Mouse (Mus musculus) midbrain, embryonic 12.5 days (tissue): Measurements from ENCODE around the gene Pik3cg. TPM values are rescaled to one million over a fixed set of nuclear protein-coding genes. Genes with fewer than 3 reads are reported as not detected.

ENCODE experiments used
- ATAC-seq: fragments of 200-750 bp; cut with Nextera tagmentation; 2 replicates; pipeline ENCODE4 v1.8.0; 2017; ENCODE audit warnings: low read depth, moderate TSS enrichment, moderate library complexity; ENCODE audit not compliant: low FRiP score
- H3K27ac ChIP-seq: fragments of 300-500 bp; sonication (generic); replicated peaks from 2 replicates; pipeline ENCODE4 v1.5.1; 2016; ENCODE audit warnings: mild to moderate bottlenecking
- H3K27me3 ChIP-seq: fragments of 300-500 bp; sonication (generic); 2 replicates; pipeline ENCODE4 v1.6.1; 2016; ENCODE audit warnings: mild to moderate bottlenecking
- H3K36me3 ChIP-seq: fragments of 300-500 bp; sonication (generic); 2 replicates; pipeline ENCODE4 v1.6.1; 2016
- H3K4me1 ChIP-seq: fragments of 300-500 bp; sonication (generic); 2 replicates; pipeline ENCODE4 v1.6.1; 2016
- H3K4me2 ChIP-seq: fragments of 300-500 bp; sonication (generic); replicated peaks from 2 replicates; pipeline ENCODE4 v1.6.1; 2016; ENCODE audit warnings: mild to moderate bottlenecking, moderate library complexity
- H3K4me3 ChIP-seq: fragments of 300-500 bp; sonication (generic); 2 replicates; pipeline ENCODE4 v1.5.1; 2016; ENCODE audit warnings: mild to moderate bottlenecking
- H3K9ac ChIP-seq: fragments of 300-500 bp; sonication (generic); replicated peaks from 2 replicates; pipeline ENCODE4 v1.6.1; 2016; ENCODE audit warnings: mild to moderate bottlenecking, moderate library complexity
- H3K9me3 ChIP-seq: fragments of 300-500 bp; sonication (generic); 2 replicates; pipeline ENCODE4 v1.6.1; 2016; ENCODE audit warnings: mild to moderate bottlenecking
- WGBS: fragments of 180-500 bp; shearing (Covaris S2); methylation state at CpG from one replicate; pipeline ENCODE4 v1.1.7; 2016; 5-methylcytosine and 5-hydroxymethylcytosine counted together
- polyA plus RNA-seq: library from polyadenylated mRNA; unstranded; fragments of >200 nt; fragmentation: Nextera tagmentation; extraction: Ambion mirVana; gene quantifications from 2 replicates; pipeline ENCODE4 v1.2.1, GENCODE M21; 2016

The Pik3cg gene
- polyA plus RNA-seq, 1 experiment from 2014 or later, result 1.4 TPM

DNA sequence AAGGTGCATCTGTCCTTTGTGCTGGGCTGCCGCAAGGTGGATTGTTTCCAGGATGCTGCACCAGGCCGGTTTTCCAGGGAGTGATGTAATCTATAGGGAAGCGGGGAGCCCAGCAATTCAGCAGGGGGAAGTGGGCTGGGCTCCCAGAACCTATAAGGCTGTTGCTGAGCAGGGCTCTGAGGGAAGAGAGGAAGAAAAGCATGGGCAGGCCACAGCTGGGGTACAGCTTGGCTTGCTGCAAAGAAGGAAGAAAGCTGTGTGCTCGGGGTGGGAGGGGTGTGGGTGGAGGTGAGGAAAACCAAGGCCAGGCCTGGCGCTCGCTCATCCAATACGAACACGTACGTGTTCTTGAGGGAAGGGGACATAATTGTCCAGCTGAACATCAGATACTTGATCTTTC is 70.1 kb downstream of the Pik3cg start:
- Histone ChIP-seq H3K27me3 (no peaks in the 10 kb centered on the region), H3K9me3 (no peaks in the 10 kb centered on the region), H3K9ac (no peak overlapping the region), H3K27ac (no peak overlapping the region), H3K36me3 (no peaks in the 10 kb centered on the region), H3K4me3 (no peak overlapping the region), H3K4me1 (peaks cover 3% of the 10 kb centered on the region), H3K4me2 (no peak overlapping the region)
- WGBS, result 74% methylated on average over 9 of the region's 9 CpGs
- no peak for ATAC-seq

DNA sequence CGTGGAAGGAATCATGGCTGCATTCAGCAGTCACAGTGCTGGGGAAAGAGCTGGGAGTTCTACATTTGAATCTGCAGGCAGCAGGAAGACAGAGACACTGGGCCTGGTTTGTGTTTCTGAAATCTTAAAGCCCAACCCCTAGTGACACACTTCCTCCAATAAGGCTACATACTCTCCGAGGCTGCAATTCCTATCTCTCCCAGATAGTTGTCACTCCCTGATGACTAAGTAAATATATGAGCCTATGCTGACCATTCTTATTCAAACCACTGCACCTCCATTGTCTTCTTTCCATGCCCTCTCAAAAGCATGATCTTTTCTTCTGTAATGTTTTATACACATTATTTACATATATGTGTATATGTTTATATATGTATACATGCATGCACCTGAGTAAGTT is 70.9 kb downstream of the Pik3cg start:
- Histone ChIP-seq H3K9me3 (no peaks in the 10 kb centered on the region), H3K36me3 (no peaks in the 10 kb centered on the region), H3K27me3 (no peaks in the 10 kb centered on the region), H3K4me3 (no peak overlapping the region), H3K4me1 (peaks cover 11% of the 10 kb centered on the region), H3K4me2 (no peak overlapping the region), H3K27ac (no peak overlapping the region), H3K9ac (no peak overlapping the region)
- no peak for ATAC-seq
- WGBS, result 83% methylated on average over 2 of the region's 2 CpGs

GRCm38 (mm10) chr12:32127599-32128507 is 80.6 kb downstream of the Pik3cg start:
- no peak overlapping the region for H3K27ac ChIP-seq
- no peaks in the 10 kb centered on the region for H3K9me3 ChIP-seq
- no peaks in the 10 kb centered on the region for H3K36me3 ChIP-seq
- H3K27me3 ChIP-seq, result no peaks in the 10 kb centered on the region
- H3K4me3 ChIP-seq, result no peak overlapping the region
- WGBS, result 35% methylated on average over 14 of the region's 14 CpGs
- no peak overlapping the region for H3K4me2 ChIP-seq
- peaks cover 18% of the 10 kb centered on the region for H3K4me1 ChIP-seq
- H3K9ac ChIP-seq, result no peak overlapping the region
- no peak for ATAC-seq

DNA sequence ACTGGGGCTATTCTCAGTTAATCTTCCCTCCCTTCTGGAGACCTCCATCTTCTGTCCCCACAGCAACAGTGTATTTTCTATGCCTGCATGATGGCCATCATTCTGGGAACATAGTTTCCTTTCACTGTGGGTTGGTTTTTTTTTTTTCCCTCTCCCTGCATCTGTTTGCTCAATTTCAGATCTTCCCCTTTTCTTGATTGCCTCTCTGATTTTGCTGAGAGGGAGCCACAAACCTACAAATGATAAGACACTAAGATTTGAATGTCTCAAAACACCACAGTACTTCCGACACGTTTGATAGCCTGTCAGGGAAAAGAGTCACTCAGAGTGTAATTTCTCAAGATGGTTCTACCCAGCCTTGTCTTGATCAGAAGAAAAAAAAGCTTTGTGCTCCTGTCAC is 81.3 kb downstream of the Pik3cg start:
- 70% methylated on average over 2 of the region's 2 CpGs for WGBS

GRCm38 (mm10) chr12:32124456-32124855 is 84.0 kb downstream of the Pik3cg start:
- no peak overlapping the region for H3K27ac ChIP-seq
- 0 out of 2 replicates have a peak, but pooled peaks cover 8% of the 10 kb centered on the region for H3K4me1 ChIP-seq
- 89% methylated on average over 2 of the region's 2 CpGs for WGBS
- ATAC-seq, result no peak
- no peak overlapping the region for H3K9ac ChIP-seq
- H3K4me2 ChIP-seq, result no peak overlapping the region
- no peak overlapping the region for H3K4me3 ChIP-seq
- H3K27me3 ChIP-seq, result no peaks in the 10 kb centered on the region
- no peaks in the 10 kb centered on the region for H3K36me3 ChIP-seq
- no peaks in the 10 kb centered on the region for H3K9me3 ChIP-seq

More for the DNA sequence above, 81.3 kb downstream of the Pik3cg start:
- Histone ChIP-seq H3K27ac (no peak overlapping the region), H3K9me3 (no peaks in the 10 kb centered on the region), H3K4me2 (no peak overlapping the region), H3K4me1 (peaks cover 11% of the 10 kb centered on the region), H3K27me3 (no peaks in the 10 kb centered on the region), H3K4me3 (no peak overlapping the region), H3K36me3 (no peaks in the 10 kb centered on the region), H3K9ac (no peak overlapping the region)
- ATAC-seq, result no peak

- Histone ChIP-seq H3K9me3 (no peaks in the 10 kb centered on the region), H3K4me1 (0 out of 2 replicates have a peak, but pooled peaks cover 8% of the 10 kb centered on the region), H3K27me3 (no peaks in the 10 kb centered on the region), H3K9ac (no peak overlapping the region), H3K4me3 (no peak overlapping the region), H3K4me2 (no peak overlapping the region), H3K27ac (no peak overlapping the region), H3K36me3 (no peaks in the 10 kb centered on the region)
- 80% methylated on average over 8 of the region's 8 CpGs for WGBS
- no peak for ATAC-seq
These were observed 84.4 kb downstream of the Pik3cg start for GRCm38 (mm10) chr12:32124030-32124429.

GRCm38 (mm10) chr12:32123559-32123958 is 84.9 kb downstream of the Pik3cg start:
- H3K27ac ChIP-seq, result no peak overlapping the region
- no peak overlapping the region for H3K9ac ChIP-seq
- H3K4me2 ChIP-seq, result no peak overlapping the region
- 0 out of 2 replicates have a peak, but pooled peaks cover 8% of the 10 kb centered on the region for H3K4me1 ChIP-seq
- ATAC-seq, result no peak
- WGBS, result 80% methylated on average over 5 of the region's 5 CpGs
- H3K4me3 ChIP-seq, result no peak overlapping the region
- no peaks in the 10 kb centered on the region for H3K27me3 ChIP-seq
- no peaks in the 10 kb centered on the region for H3K36me3 ChIP-seq
- no peaks in the 10 kb centered on the region for H3K9me3 ChIP-seq

Other genes with a start within 250 kb of the Pik3cg start
- 77.8 and 85.0 TPM in 2 replicates for gene Prkar2b, start 147.4 kb downstream of the Pik3cg start, polyA plus RNA-seq
- 6.1 and 6.8 TPM in 2 replicates for gene Ccdc71l, start 170.0 kb upstream of the Pik3cg start, polyA plus RNA-seq